Mouse (Mus musculus) liver, embryonic 14.5 days (tissue): Measurements from ENCODE around the gene Galp. TPM values are rescaled to one million over a fixed set of nuclear protein-coding genes. Genes with fewer than 3 reads are reported as not detected.
A peak's percentile ranks its signal among the peaks of the same experiment; 100 is the strongest.
"Not testable (repeated sequence)": the region's sequence is repeated elsewhere in the genome, so short reads cannot be mapped to it uniquely, and the experiment has no call there.

Experiments used
- ATAC-seq: fragments of 200-750 bp; cut with Nextera tagmentation; 2 replicates; pipeline ENCODE4 v1.8.0; 2017; ENCODE audit warnings: moderate number of reproducible peaks, mild to moderate bottlenecking, moderate library complexity; ENCODE audit not compliant: insufficient read depth
- DNase-seq, 3 experiments: peaks; one replicate each; pipeline ENCODE4 v3.0.0-alpha.2; 2012 to 2013; ENCODE audit warnings: low read depth in 3 of 3, low spot score in 3 of 3
- H3K27ac ChIP-seq: fragments of 300-500 bp; sonication (generic); 2 replicates; pipeline ENCODE4 v1.5.1; 2014; ENCODE audit warnings: moderate library complexity, mild to moderate bottlenecking, control low read depth, inconsistent platforms
- H3K27me3 ChIP-seq: fragments of 300-500 bp; sonication (generic); 2 replicates; pipeline ENCODE4 v1.6.1; 2014; ENCODE audit warnings: mild to moderate bottlenecking, low read length, moderate library complexity; ENCODE audit not compliant: control insufficient read depth, insufficient read depth
- H3K36me3 ChIP-seq: fragments of 300-500 bp; sonication (generic); replicated peaks from 2 replicates; pipeline ENCODE4 v1.6.1; 2014; ENCODE audit warnings: low read depth; ENCODE audit not compliant: control insufficient read depth, insufficient read depth
- H3K4me1 ChIP-seq, 2 experiments: fragments of 200-500 bp in 1 of 2; fragments of 300-500 bp in 1 of 2; sonication (generic) in 1 of 2; replicated peaks; 2 replicates each; pipeline ENCODE4 v1.6.1; 2012 to 2014; ENCODE audit warnings: antibody characterized with exemption in 1 of 2, inconsistent platforms in 1 of 2, low read length in 1 of 2; ENCODE audit not compliant: control insufficient read depth in 2 of 2, insufficient read depth in 2 of 2
- H3K4me2 ChIP-seq: fragments of 300-500 bp; sonication (generic); 2 replicates; pipeline ENCODE4 v1.6.1; 2014; ENCODE audit warnings: low read depth, mild to moderate bottlenecking, control low read depth, moderate library complexity
- H3K4me3 ChIP-seq, 2 experiments: fragments of 200-500 bp in 1 of 2; fragments of 300-500 bp in 1 of 2; sonication (generic) in 1 of 2; 2 replicates each; pipeline ENCODE4 v1.5.1; 2012 to 2014; ENCODE audit warnings: low read depth in 2 of 2, low read length in 2 of 2, mild to moderate bottlenecking in 2 of 2, control low read depth in 1 of 2, inconsistent platforms in 1 of 2, moderate library complexity in 1 of 2; ENCODE audit not compliant: insufficient read depth in 1 of 2
- H3K9ac ChIP-seq: fragments of 300-500 bp; sonication (generic); replicated peaks from 2 replicates; pipeline ENCODE4 v1.6.1; 2014; ENCODE audit warnings: mild to moderate bottlenecking, control low read depth, moderate library complexity
- H3K9me3 ChIP-seq: fragments of 300-500 bp; sonication (generic); 2 replicates; pipeline ENCODE4 v1.6.1; 2016; ENCODE audit warnings: low read length, mixed read lengths; ENCODE audit not compliant: control insufficient read depth
- CTCF ChIP-seq: IDR thresholded peaks from 2 replicates; pipeline ENCODE4 v1.5.1; 2016; ENCODE audit warnings: antibody characterized with exemption, low read depth, control low read depth
- EP300 ChIP-seq: IDR thresholded peaks from 2 replicates; pipeline ENCODE4 v1.6.1; 2016; ENCODE audit warnings: antibody characterized with exemption, low read depth
- WGBS: fragments of 180-500 bp; shearing (Covaris S2); extraction: QIAGEN DNeasy Blood & Tissue Kit; methylation state at CpG from one replicate; pipeline ENCODE4 v1.1.7; 2014; ENCODE audit not compliant: insufficient replicate concordance; 5-methylcytosine and 5-hydroxymethylcytosine counted together
- polyA plus RNA-seq, 2 experiments: library from polyadenylated mRNA; depleted of rRNA in 1 of 2; stranded (reverse) in 1 of 2; unstranded in 1 of 2; fragments of >200 nt; fragmentation: Nextera tagmentation in 1 of 2; extraction: Ambion mirVana in 1 of 2; gene quantifications; 2 replicates each; pipeline versions ENCODE4 v1.2.1 to v1.2.3; 2012 to 2014

The Galp gene
- polyA plus RNA-seq, 2 experiments, result not detected

DNA sequence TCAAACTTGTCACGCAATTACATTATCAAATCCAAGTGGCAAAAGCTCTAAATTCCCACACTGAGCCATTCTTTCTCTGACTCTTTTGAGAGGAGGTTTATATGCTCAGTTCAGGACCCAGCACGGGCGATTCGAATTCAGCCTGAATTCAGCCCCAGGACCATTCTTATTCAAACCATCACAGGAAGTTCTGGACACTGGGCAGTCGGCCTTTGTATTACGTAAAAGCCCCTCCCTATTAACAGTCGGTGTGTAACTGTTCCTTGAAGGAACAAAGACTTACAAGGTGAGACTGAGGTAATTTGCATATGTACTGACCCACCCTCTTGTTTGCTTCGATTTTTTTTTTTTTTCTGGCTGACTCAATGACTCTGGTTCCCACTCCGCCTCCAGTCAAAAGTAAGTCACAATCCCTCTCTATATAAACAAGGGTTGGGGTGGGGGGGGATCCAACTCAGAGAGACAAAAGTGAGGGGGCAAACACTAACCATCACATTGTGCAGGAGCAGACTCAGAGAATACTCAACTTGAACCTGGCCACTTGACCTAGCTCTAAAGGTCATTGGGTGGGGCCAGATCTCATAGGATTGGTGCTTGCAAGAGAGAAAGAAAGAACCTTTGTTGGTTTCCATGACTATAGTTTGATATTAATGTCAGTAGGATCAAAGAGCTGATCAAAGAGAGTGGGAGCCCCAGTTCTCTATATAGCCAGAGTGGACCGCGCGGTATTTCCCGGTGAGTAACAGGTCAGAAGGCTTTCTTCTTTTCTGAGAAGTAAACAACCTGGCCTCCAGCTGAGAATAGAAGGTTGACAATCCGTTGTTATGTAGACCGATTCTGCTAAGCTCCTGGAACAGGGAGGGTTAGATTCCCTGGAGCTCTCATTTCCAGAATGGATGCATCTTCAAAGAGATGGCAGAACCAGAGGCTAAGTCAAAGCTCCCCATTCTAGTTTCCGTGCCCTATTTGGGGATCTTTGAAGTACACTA, 61.6 kb downstream of the Galp start:
- no peak for ATAC-seq
- WGBS, result 37% methylated on average over 16 of the region's 16 CpGs
- H3K27me3 ChIP-seq, result no peaks in the 10 kb centered on the region

DNA sequence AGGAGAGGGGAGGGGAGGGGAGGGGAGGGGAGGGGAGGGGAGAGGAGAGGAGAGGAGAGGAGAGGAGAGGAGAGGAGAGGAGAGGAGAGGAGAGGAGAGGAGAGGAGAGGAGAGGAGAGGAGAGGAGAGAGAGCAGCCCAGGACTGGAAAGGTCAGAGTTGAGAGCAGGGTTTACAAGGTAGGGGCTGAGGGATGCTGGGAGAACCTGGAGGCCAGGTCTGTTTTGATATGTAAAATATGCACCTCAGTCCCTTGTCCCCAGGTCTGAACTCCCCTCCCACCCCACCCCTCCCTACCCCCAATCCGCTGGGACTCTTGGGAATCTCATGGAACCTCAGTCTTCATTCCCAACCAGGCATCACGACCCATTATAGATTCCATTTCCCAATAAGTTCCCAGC, 63.1 kb downstream of the Galp start:
- not testable (repeated sequence) for H3K4me3 ChIP-seq, ATAC-seq, H3K4me1 ChIP-seq, H3K27ac ChIP-seq, H3K9ac ChIP-seq, DNase-seq, H3K27me3 ChIP-seq, H3K36me3 ChIP-seq, H3K4me2 ChIP-seq, H3K9me3 ChIP-seq
- 25% methylated on average over 2 of the region's 2 CpGs for WGBS

More for the DNA sequence above, 61.6 kb downstream of the Galp start:
- Histone ChIP-seq H3K27ac (no peak overlapping the region), H3K9me3 (no peaks in the 10 kb centered on the region), H3K4me3 (no peak overlapping the region), H3K9ac (no peak overlapping the region), H3K4me1 (no peaks in the 10 kb centered on the region), H3K4me2 (no peak overlapping the region), H3K36me3 (no peaks in the 10 kb centered on the region)
- DNase-seq, result no peak
- TF ChIP-seq CTCF (no peak), EP300 (no peak)

DNA sequence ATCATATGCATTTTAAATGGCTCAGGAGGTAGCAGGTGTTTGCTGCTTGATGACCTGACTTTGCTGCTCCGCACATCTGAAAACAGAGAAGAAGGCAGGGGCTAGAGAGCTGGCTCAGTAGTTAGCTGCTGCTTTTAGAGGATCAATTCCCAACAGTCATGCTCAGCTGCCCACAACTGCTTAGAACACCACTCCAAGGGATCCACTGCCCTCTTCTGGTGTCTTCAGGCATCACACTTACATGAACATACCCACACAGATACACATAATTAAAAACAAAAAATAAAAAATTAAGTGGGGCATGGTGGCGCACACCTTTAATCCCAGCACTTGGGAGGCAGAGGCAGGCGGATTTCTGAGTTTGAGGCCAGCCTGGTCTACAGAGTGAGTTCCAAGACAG, 65.2 kb downstream of the Galp start:
- ATAC-seq (no peak), DNase-seq (no peak)
- TF ChIP-seq EP300, result no peak
- TF ChIP-seq CTCF, result peak; percentile 9; the same call in 1 of the 2 replicates
- H3K36me3 ChIP-seq, result no peaks in the 10 kb centered on the region
- H3K4me3 ChIP-seq, result no peak overlapping the region
- H3K4me1 ChIP-seq, result no peaks in the 10 kb centered on the region
- H3K9ac ChIP-seq, result no peak overlapping the region
- no peak overlapping the region for H3K27ac ChIP-seq
- H3K27me3 ChIP-seq, result no peaks in the 10 kb centered on the region
- WGBS, result 68% methylated on average over 3 of the region's 3 CpGs
- H3K9me3 ChIP-seq, result no peaks in the 10 kb centered on the region
- H3K4me2 ChIP-seq, result no peak overlapping the region

DNA sequence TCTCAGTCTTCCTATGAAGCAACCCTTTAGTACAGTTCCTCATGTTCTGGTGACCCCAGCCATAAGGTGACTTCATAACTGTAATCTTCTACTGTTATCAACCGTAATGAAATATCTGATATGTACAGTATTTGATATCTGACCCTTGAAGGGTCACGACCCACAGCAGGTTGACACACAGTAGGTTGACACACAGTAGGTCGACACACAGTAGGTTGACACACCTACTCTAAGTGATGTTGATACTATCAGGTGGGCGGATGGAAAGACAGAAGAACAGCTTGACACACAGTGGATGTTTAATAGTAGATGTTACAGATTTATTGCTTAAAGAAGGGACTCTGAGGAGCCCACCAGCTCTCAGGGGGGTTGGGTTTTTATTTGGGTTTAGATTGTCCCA, 66.1 kb downstream of the Galp start:
- no peak for DNase-seq
- H3K27ac ChIP-seq, result no peak overlapping the region
- H3K4me1 ChIP-seq, result no peaks in the 10 kb centered on the region
- H3K36me3 ChIP-seq, result no peaks in the 10 kb centered on the region
- 55% methylated on average over 4 of the region's 4 CpGs for WGBS
- H3K27me3 ChIP-seq, result no peaks in the 10 kb centered on the region
- no peak overlapping the region for H3K9ac ChIP-seq
- no peak overlapping the region for H3K4me3 ChIP-seq
- no peak for TF ChIP-seq EP300
- no peak for TF ChIP-seq CTCF
- no peaks in the 10 kb centered on the region for H3K9me3 ChIP-seq
- no peak overlapping the region for H3K4me2 ChIP-seq
- no peak for ATAC-seq

DNA sequence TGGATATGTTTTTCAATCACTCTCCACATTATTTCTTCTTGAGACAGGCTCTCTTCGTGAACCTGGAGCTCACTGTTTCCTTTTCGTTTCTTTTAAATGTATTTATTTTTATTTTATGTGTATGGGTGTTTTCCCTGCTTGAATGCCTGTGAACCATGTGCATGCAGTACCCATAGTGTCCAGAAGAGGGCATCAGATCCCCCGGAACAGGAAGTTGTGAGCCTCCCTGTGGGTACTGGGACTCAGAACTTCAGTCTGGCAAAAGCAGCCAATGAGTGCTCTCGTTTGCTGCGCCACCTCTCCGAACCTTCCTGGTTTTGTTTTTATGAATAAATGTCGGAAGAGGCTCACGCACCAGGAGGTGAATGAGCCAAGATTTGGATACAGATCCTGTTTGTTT, 68.8 kb downstream of the Galp start:
- Histone ChIP-seq H3K27me3 (no peaks in the 10 kb centered on the region), H3K4me2 (no peak overlapping the region), H3K36me3 (no peaks in the 10 kb centered on the region), H3K27ac (no peak overlapping the region), H3K4me1 (no peaks in the 10 kb centered on the region), H3K4me3 (no peak overlapping the region), H3K9me3 (no peaks in the 10 kb centered on the region), H3K9ac (no peak overlapping the region)
- TF ChIP-seq EP300 (no peak), CTCF (peak; percentile 90)
- 39% methylated on average over 8 of the region's 8 CpGs for WGBS
- 0 out of 2 replicates have a peak, but pooled peaks have one; percentile 41 for ATAC-seq
- DNase-seq, result peak in 1 of 3 experiments; percentile 42

Other genes starting within 250 kb of the Galp start
- gene Vmn1r65, start 186.1 kb upstream of the Galp start, polyA plus RNA-seq (2012; rRNA removed), result not detected in 2 replicates
- gene Vmn1r65, start 186.1 kb upstream of the Galp start, polyA plus RNA-seq (2014; fragmentation: Nextera tagmentation; extraction: Ambion mirVana), result not detected in 2 replicates
- not detected in 2 replicates for gene Nlrp4c, start 151.9 kb upstream of the Galp start, polyA plus RNA-seq (2012; rRNA removed)
- gene Nlrp4c, start 151.9 kb upstream of the Galp start, polyA plus RNA-seq (2014; fragmentation: Nextera tagmentation; extraction: Ambion mirVana), result not detected in 2 replicates
- 11.6 and 12.5 TPM in 2 replicates for gene Zfp787, start 41.1 kb upstream of the Galp start, polyA plus RNA-seq (2012; rRNA removed)
- gene Zfp787, start 41.1 kb upstream of the Galp start, polyA plus RNA-seq (2014; fragmentation: Nextera tagmentation; extraction: Ambion mirVana), result 6.7 and 6.9 TPM in 2 replicates
- gene Zfp444, start 24.9 kb upstream of the Galp start, polyA plus RNA-seq (2012; rRNA removed), result 10.1 and 13.8 TPM in 2 replicates
- gene Zfp444, start 24.9 kb upstream of the Galp start, polyA plus RNA-seq (2014; fragmentation: Nextera tagmentation; extraction: Ambion mirVana), result 15.0 and 16.3 TPM in 2 replicates
- gene Zscan5b, start 25.2 kb downstream of the Galp start, polyA plus RNA-seq (2012; rRNA removed), result not detected in 2 replicates
- not detected in 2 replicates for gene Zscan5b, start 25.2 kb downstream of the Galp start, polyA plus RNA-seq (2014; fragmentation: Nextera tagmentation; extraction: Ambion mirVana)
- not detected in 2 replicates for gene Epp13, start 55.6 kb downstream of the Galp start, polyA plus RNA-seq (2012; rRNA removed)
- gene Epp13, start 55.6 kb downstream of the Galp start, polyA plus RNA-seq (2014; fragmentation: Nextera tagmentation; extraction: Ambion mirVana), result not detected in 2 replicates
- 1.7 and 2.2 TPM in 2 replicates for gene Zfp667, start 89.5 kb downstream of the Galp start, polyA plus RNA-seq (2012; rRNA removed)
- gene Zfp667, start 89.5 kb downstream of the Galp start, polyA plus RNA-seq (2014; fragmentation: Nextera tagmentation; extraction: Ambion mirVana), result 5.3 and 6.6 TPM in 2 replicates
- gene Zfp583, start 134.2 kb downstream of the Galp start, polyA plus RNA-seq (2012; rRNA removed), result 0.73 and 0.79 TPM in 2 replicates
- gene Zfp583, start 134.2 kb downstream of the Galp start, polyA plus RNA-seq (2014; fragmentation: Nextera tagmentation; extraction: Ambion mirVana), result 0.54 and 0.88 TPM in 2 replicates
- 0.13 and 0.20 TPM in 2 replicates for gene Gm3854, start 146.7 kb downstream of the Galp start, polyA plus RNA-seq (2012; rRNA removed)
- gene Gm3854, start 146.7 kb downstream of the Galp start, polyA plus RNA-seq (2014; fragmentation: Nextera tagmentation; extraction: Ambion mirVana), result 0.06 and 0.16 TPM in 2 replicates
- gene Zfp78, start 166.2 kb downstream of the Galp start, polyA plus RNA-seq (2012; rRNA removed), result 0.23 and 0.67 TPM in 2 replicates
- gene Zfp78, start 166.2 kb downstream of the Galp start, polyA plus RNA-seq (2014; fragmentation: Nextera tagmentation; extraction: Ambion mirVana), result 0.76 and 0.83 TPM in 2 replicates
- gene Zfp28, start 186.2 kb downstream of the Galp start, polyA plus RNA-seq (2012; rRNA removed), result 0.63 and 1.0 TPM in 2 replicates
- 0.91 and 1.2 TPM in 2 replicates for gene Zfp28, start 186.2 kb downstream of the Galp start, polyA plus RNA-seq (2014; fragmentation: Nextera tagmentation; extraction: Ambion mirVana)
- 0.03 and 0.42 TPM in 2 replicates for gene Smim17, start 201.6 kb downstream of the Galp start, polyA plus RNA-seq (2012; rRNA removed)
- not detected in 2 replicates for gene Smim17, start 201.6 kb downstream of the Galp start, polyA plus RNA-seq (2014; fragmentation: Nextera tagmentation; extraction: Ambion mirVana)
- not detected in 2 replicates for gene Gm20715, start 213.2 kb downstream of the Galp start, polyA plus RNA-seq (2012; rRNA removed)
- not detected in 2 replicates for gene Gm20715, start 213.2 kb downstream of the Galp start, polyA plus RNA-seq (2014; fragmentation: Nextera tagmentation; extraction: Ambion mirVana)
- gene Olfr1344, start 241.6 kb downstream of the Galp start, polyA plus RNA-seq (2012; rRNA removed), result not detected in 2 replicates
- not detected in 2 replicates for gene Olfr1344, start 241.6 kb downstream of the Galp start, polyA plus RNA-seq (2014; fragmentation: Nextera tagmentation; extraction: Ambion mirVana)